Mouse (Mus musculus) G1E (cell line): ENCODE measurements around the gene Fxyd4. TPM values are rescaled to one million over a fixed set of nuclear protein-coding genes. Genes with fewer than 3 reads are reported as not detected.
A peak's percentile ranks its signal among the peaks of the same experiment; 100 is the strongest.

Source experiments
- ATAC-seq: 2 replicates; pipeline ENCODE4 v1.8.0; 2016; ENCODE audit warnings: mild to moderate bottlenecking; ENCODE audit not compliant: insufficient number of reproducible peaks, poor library complexity, low FRiP score, severe bottlenecking; ENCODE audit errors: extremely low read depth
- DNase-seq: peaks from one replicate; pipeline ENCODE4 v3.0.0; 2012; ENCODE audit warnings: low spot score
- H3K27me3 ChIP-seq: 2 replicates; pipeline ENCODE4 v1.6.1; 2012; ENCODE audit warnings: mild to moderate bottlenecking, low read length, inconsistent platforms; ENCODE audit not compliant: insufficient read depth
- H3K36me3 ChIP-seq: replicated peaks from 2 replicates; pipeline ENCODE3; 2012; ENCODE audit warnings: mild to moderate bottlenecking, inconsistent platforms
- H3K4me1 ChIP-seq: 2 replicates; pipeline ENCODE4 v1.6.1; 2012; ENCODE audit warnings: low read depth, low read length, inconsistent platforms, mixed read lengths; ENCODE audit not compliant: insufficient read depth
- H3K4me3 ChIP-seq: 2 replicates; pipeline ENCODE4 v1.5.1; 2012; ENCODE audit warnings: low read depth, mild to moderate bottlenecking, inconsistent platforms, low read length, moderate library complexity, mixed read lengths
- H3K9me3 ChIP-seq: replicated peaks from 2 replicates; pipeline ENCODE4 v1.6.1; 2012; ENCODE audit warnings: inconsistent platforms
- CTCF ChIP-seq: IDR thresholded peaks from 2 replicates; pipeline ENCODE4 v1.5.1; 2012; ENCODE audit warnings: low read depth, low read length, inconsistent platforms, mixed read lengths
- GATA1 ChIP-seq: IDR thresholded peaks from 2 replicates; pipeline ENCODE4 v1.6.1; 2012; ENCODE audit warnings: borderline replicate concordance, low read length, inconsistent platforms, mixed read lengths
- GATA2 ChIP-seq: IDR thresholded peaks from 2 replicates; pipeline ENCODE4 v1.6.1; 2012; ENCODE audit warnings: low read depth, low read length, inconsistent platforms, borderline replicate concordance
- POLR2AphosphoS5 ChIP-seq: IDR thresholded peaks from 2 replicates; pipeline ENCODE4 v1.6.1; 2012; ENCODE audit warnings: low read depth, low read length, inconsistent platforms; ENCODE audit not compliant: insufficient replicate concordance
- TAL1 ChIP-seq: conservative IDR thresholded peaks from 2 replicates; pipeline ENCODE4 v1.6.1; 2012; ENCODE audit warnings: low read depth, low read length, inconsistent platforms, mixed read lengths
- polyA plus RNA-seq: library from polyadenylated mRNA; stranded (reverse); fragments of >175 nt; gene quantifications from 2 replicates; pipeline ENCODE4 v1.2.3, GENCODE M21; 2012
- total RNA-seq, 2 experiments: library from RNA; stranded (forward) in 1 of 2; stranded (reverse) in 1 of 2; fragments of 200-1000 nt in 1 of 2; fragments of >200 nt in 1 of 2; fragmentation: Nextera tagmentation in 1 of 2; gene quantifications; 2 replicates each; pipeline ENCODE4 v1.2.3; 2014 to 2017

Gene Fxyd4
- total and polyA plus RNA-seq, 3 experiments: not detected

DNA sequence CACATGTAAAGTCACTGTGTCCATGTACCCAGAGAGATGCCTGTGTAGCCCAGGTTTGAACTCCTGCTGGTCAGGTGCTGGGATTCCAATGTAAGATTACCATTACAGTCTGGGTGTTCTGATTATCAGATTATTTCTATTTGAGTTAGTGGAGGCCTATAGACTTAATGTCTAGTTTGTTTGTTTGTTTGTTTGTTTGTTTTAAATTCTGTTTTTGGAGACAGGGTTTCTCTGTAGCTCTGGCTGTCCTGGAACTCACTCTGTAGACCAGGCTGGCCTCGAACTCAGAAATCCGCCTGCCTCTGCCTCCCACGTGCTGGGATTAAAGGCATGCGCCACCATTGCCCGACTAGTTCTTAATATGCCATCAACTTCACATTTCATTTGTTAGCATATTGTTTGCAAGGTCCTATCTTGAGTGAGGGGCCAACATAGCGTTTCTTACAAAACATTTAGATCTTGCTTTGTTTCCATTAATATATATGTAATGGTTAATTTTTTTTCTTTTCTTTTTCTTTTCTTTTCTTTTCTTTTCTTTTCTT is 27.3 kb downstream of the Fxyd4 start:
- H3K4me3 ChIP-seq: peak overlapping the region; percentile 95
- peaks cover 37% of the 10 kb centered on the region for H3K36me3 ChIP-seq
- DNase-seq (no peak), ATAC-seq (no peak)
- TF ChIP-seq GATA2: no peak
- no peak for TF ChIP-seq CTCF
- TF ChIP-seq POLR2AphosphoS5: no peak
- TF ChIP-seq TAL1: no peak
- TF ChIP-seq GATA1: no peak
- no peaks in the 10 kb centered on the region for H3K27me3 ChIP-seq
- H3K9me3 ChIP-seq: no peaks in the 10 kb centered on the region
- H3K4me1 ChIP-seq: peaks cover 35% of the 10 kb centered on the region

- Histone ChIP-seq H3K9me3 (no peaks in the 10 kb centered on the region), H3K4me1 (peaks cover 44% of the 10 kb centered on the region), H3K27me3 (no peaks in the 10 kb centered on the region), H3K36me3 (peaks cover 30% of the 10 kb centered on the region), H3K4me3 (peak overlapping the region; percentile 95)
- DNase-seq (no peak), ATAC-seq (no peak)
- TF ChIP-seq POLR2AphosphoS5 (0 out of 2 replicates have a peak, but pooled peaks have one; percentile 13), GATA1 (no peak)
Observed at GRCm38 (mm10) chr6:117908424-117908900, 29.0 kb downstream of the Fxyd4 start.

- H3K9me3 ChIP-seq: no peaks in the 10 kb centered on the region
- peaks cover 25% of the 10 kb centered on the region for H3K36me3 ChIP-seq
- H3K27me3 ChIP-seq: no peaks in the 10 kb centered on the region
- H3K4me1 ChIP-seq: peaks cover 43% of the 10 kb centered on the region
- no peak for DNase-seq
- peak overlapping the region; percentile 95 for H3K4me3 ChIP-seq
- ATAC-seq: no peak
- TF ChIP-seq GATA2: no peak
Observed at GRCm38 (mm10) chr6:117907979-117908355, 29.5 kb downstream of the Fxyd4 start.

DNA sequence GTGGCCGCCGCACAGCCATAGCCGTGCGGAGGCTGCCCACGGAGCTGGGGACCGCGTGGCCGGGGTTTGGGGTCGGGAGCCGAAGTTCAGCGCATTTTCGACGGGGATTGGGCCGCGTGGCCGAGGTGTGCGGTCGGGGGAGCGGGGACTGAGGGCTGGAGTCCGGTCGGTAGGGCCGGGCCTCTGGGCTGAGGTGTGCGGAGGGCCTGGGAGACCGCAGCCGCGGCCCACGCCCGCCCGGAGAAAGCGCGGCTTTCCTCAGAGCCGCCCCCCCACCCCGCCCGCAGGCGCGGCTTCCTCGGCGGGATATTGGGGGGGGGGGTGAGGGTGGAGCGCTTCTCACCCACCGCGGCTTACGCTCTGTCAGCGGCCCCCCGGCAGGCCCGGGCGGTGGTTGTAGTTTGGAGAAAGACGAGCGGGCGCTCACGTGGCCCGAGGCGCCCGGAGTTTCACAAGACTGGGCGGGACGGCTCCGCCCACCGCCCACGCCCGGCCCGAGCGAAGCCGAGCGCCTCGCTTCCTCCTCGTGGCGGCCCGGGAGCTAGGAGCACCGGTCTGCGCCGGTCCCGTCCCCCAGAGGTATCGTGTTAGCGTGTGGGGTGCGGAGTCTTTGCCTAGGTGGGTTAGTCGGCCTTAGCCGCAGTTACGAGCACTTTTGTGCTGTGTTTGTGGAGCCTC is 30.1 kb downstream of the Fxyd4 start:
- Histone ChIP-seq H3K36me3 (peaks cover 25% of the 10 kb centered on the region), H3K4me1 (peaks cover 47% of the 10 kb centered on the region), H3K4me3 (peak overlapping the region; percentile 95), H3K27me3 (no peaks in the 10 kb centered on the region), H3K9me3 (no peaks in the 10 kb centered on the region)
- DNase-seq (peak; percentile 81), ATAC-seq (peak; percentile 54)
- TF ChIP-seq CTCF (no peak), GATA2 (no peak), TAL1 (no peak), POLR2AphosphoS5 (no peak), GATA1 (no peak)

GRCm38 (mm10) chr6:117906590-117907271 is 30.8 kb downstream of the Fxyd4 start:
- Histone ChIP-seq H3K27me3 (no peaks in the 10 kb centered on the region), H3K9me3 (no peaks in the 10 kb centered on the region), H3K4me3 (peak overlapping the region; percentile 95), H3K4me1 (peaks cover 46% of the 10 kb centered on the region), H3K36me3 (peaks cover 23% of the 10 kb centered on the region)
- ATAC-seq (peak; percentile 86), DNase-seq (peak; percentile 94)
- no peak for TF ChIP-seq CTCF
- no peak for TF ChIP-seq GATA2
- no peak for TF ChIP-seq TAL1
- no peak for TF ChIP-seq GATA1
- no peak for TF ChIP-seq POLR2AphosphoS5

- DNase-seq: no peak
- no peak for ATAC-seq
- TF ChIP-seq CTCF (no peak), TAL1 (no peak), POLR2AphosphoS5 (no peak), GATA2 (no peak), GATA1 (no peak)
- Histone ChIP-seq H3K36me3 (peaks cover 23% of the 10 kb centered on the region), H3K9me3 (no peaks in the 10 kb centered on the region), H3K4me3 (peak overlapping the region; percentile 95), H3K4me1 (peaks cover 46% of the 10 kb centered on the region), H3K27me3 (no peaks in the 10 kb centered on the region)
Observed at GRCm38 (mm10) chr6:117906015-117906531, 31.4 kb downstream of the Fxyd4 start.
